Mouse (Mus musculus): ENCODE data around the gene Dtx1.

Dtx1 gene

GRCm38 (mm10) chr5:120635633-120636032 lies 76.1 kb downstream of the Dtx1 start:
- no peak for DNase-seq (ENCODE audit: low spot score)

- no peak for DNase-seq (ENCODE audit: low spot score)
Measured at GRCm38 (mm10) chr5:120634860-120635259, 76.9 kb downstream of the Dtx1 start.

- DNase-seq (ENCODE audit: low spot score): no peak
Measured at GRCm38 (mm10) chr5:120634131-120634530, 77.6 kb downstream of the Dtx1 start, which contains the start of gene Cfap73. Gene Cfap73 (minus strand): TSS chr5:120634235.

DNA sequence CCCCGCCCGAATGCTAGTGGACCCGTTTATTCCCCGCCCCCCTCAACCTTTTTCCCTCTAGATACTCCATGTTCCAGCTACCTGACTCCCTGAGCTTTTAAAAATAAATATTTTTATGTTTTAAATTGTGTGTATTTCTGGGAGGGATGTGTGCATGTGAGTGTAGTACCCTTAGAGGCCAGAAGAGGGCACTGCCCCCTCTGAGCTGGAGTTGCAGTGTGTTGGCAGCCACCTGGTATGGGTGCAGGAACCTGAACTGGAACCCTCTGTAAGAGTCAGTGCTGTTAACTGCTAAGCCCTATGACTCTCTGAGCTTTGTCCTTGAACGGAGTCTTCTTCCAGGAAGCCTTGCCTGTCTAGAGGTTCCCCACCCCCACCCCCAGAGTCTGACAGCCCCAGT lies 79.8 kb downstream of the Dtx1 start:
- no peak for DNase-seq (ENCODE audit: low spot score)

GRCm38 (mm10) chr5:120631128-120631527 lies 80.6 kb downstream of the Dtx1 start:
- no peak for DNase-seq (ENCODE audit: low spot score)
